Mouse (Mus musculus) gastrocnemius, postnatal 36 days (tissue): ENCODE data around the gene Tnfrsf4. TPM values are rescaled to one million over a fixed set of nuclear protein-coding genes. Genes with fewer than 3 reads are reported as not detected.

Experiments
- DNase-seq, 2 experiments: peaks; one replicate each; pipeline ENCODE4 v3.0.0; 2022
- intact Hi-C: fragments of 180-260 bp; cut with DNase I; formaldehyde crosslinking; loops from one replicate; pipeline ENCODE4 v1.15.1; 2025
- long read RNA-seq, 2 experiments: library from polyadenylated mRNA; stranded (forward); transcript quantifications; one replicate each; pipeline ENCODE4 v2.0.0; 2021
- total RNA-seq, 2 experiments: library from RNA; stranded (reverse); gene quantifications; 2 replicates each; pipeline ENCODE4 v1.2.3; 2021

The Tnfrsf4 gene
- under 1 TPM; 0.59 to 0.94 TPM for total RNA-seq
- long read RNA-seq, experiment 1: 0 reads
- long read RNA-seq, experiment 2, partial matches to known transcripts: 0 of 1 reads
- long read RNA-seq, experiment 2, other reads (novel, unspliced or antisense): 1 of 1 reads

DNA sequence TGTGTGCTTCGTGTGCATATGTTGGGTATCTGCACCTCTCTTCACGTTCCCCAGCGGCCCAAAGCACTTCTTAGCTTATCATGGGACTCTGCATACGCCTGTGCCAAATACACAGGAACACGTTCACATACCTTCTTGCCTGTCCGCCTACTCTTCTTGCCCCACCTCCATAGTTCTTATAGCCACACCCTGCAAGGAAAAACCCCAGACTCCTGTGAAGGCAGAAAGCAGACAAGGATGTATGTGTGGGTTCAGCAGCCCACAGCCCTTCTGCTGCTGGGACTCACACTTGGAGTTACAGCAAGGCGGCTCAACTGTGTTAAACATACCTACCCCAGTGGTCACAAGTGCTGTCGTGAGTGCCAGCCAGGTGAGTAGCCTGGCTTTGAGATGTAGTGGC, at the start of gene Tnfrsf4:
Gene Tnfrsf4 (plus strand): TSS at position 207 of the 400 bp plus-strand sequence.
- intact Hi-C loops: no loop called here
- DNase-seq: no peak

GRCm38 (mm10) chr4:155964396-155964795, 49.2 kb upstream of the Tnfrsf4 start:
- intact Hi-C loops: no loop called here
- DNase-seq: no peak

GRCm38 (mm10) chr4:155969043-155969653, 44.5 kb upstream of the Tnfrsf4 start:
- DNase-seq: no peak
- intact Hi-C loops: no loop called here

DNA sequence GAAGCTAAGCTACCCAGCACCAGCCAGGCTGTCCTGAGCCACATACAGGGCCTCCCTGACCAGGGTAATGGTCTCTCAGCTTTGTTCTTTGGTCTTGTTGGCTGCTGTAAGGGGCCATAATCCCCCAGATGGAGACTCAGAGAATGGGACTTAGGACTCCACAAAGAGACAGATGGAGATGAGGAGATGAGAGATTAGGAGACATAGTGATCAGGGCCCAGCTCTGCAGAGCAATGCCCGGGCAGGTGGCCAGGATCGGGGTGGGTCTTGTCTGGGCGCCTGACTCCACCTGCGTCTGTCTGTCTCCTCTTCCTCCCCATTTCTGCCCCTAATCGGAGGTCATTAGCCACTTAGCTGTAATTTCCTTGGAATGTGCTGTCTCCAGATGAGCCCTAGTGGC, 43.4 kb upstream of the Tnfrsf4 start:
- DNase-seq: no peak
- intact Hi-C loops: loop anchor here (5.0 kb wide), 1 partner anchor 127 kb away; no protein-coding TSS in a partner anchor

DNA sequence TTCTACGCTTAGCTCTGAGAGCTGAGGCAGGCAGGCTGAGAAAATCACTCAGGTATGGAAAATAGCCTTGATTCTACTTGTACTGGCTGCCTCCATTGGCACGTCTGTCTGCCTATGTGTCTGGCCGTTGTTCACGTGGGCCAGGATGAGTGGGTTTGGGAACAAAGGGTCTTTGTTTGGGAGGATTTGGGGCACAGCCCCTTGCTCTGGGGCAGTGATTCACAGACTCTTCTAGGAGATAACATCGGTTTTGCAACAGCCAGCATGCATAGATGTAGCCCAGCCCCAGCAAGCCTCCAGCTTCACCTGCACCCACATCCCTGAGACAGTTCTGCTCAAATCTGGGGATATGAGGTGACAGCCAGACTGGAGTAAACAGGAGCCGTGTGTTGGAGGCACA, 41.0 kb upstream of the Tnfrsf4 start:
- intact Hi-C loops: loop anchor here (5.0 kb wide), 1 partner anchor 125 kb away; no protein-coding TSS in a partner anchor

DNA sequence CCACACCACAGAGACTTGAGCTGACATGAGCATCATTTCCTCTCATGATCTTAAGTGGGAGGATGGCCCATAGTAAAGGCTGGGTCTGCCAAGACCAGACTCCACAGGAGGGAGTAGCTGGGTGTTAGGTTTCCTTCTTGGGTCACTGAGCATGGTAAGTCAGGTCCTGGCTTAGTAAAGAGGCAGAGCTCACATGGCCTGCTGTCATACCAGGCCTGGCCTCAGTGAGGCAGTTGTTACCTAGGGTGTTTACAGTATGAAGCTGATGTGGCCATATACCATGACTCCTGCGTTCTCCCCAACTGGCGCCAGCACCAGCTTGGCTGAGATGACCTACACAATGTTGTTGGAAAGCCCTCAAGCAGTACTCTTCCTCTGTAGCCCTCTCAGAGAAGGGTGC, 40.4 kb upstream of the Tnfrsf4 start:
- intact Hi-C loops: loop anchor here (5.0 kb wide), 1 partner anchor 124 kb away; no protein-coding TSS in a partner anchor
- no peak for DNase-seq

More for the DNA sequence above, 41.0 kb upstream of the Tnfrsf4 start:
- DNase-seq: no peak

DNA sequence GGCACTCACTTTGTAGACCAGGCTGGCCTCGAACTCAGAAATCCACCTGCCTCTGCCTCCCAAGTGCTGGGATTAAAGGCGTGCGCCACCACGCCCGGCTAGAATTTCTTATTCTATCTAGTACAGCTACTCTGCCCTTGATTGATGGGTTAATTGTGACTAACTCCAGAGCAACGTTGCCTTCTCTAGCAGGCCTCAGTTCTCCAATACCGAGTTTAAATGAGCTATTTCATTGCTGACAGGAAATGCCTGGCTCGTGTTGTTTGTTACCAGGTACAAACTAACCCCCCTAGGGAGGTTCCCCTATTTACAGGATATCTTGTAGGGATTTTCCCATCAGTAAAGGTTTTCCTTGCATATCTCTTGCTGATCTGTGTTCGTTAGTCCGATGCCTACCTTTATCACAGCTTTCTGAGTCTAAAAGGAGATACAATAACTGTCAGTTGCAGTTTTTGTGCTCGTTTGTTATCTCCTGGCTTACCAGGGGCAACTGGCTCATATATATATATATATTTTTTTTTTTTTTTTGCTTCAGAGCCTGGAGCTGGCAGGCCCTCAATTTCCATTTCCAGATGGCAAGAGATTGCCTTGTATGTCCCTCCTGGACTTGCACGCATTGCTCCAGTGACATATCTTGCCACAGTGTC, 32.1 kb upstream of the Tnfrsf4 start:
- intact Hi-C loops: no loop called here
- DNase-seq: no peak

GRCm38 (mm10) chr4:155983788-155984187, 29.9 kb upstream of the Tnfrsf4 start:
- intact Hi-C loops: no loop called here
- DNase-seq: no peak

GRCm38 (mm10) chr4:155991211-155991907, 22.3 kb upstream of the Tnfrsf4 start:
- intact Hi-C loops: loop anchor here (5.0 kb wide), 2 partner anchors 34 to 41 kb away; no protein-coding TSS in a partner anchor
- no peak for DNase-seq

GRCm38 (mm10) chr4:155991908-155992230, 21.8 kb upstream of the Tnfrsf4 start:
- no peak for DNase-seq
- intact Hi-C loops: loop anchor here (5.0 kb wide), 2 partner anchors 35 to 40 kb away; no protein-coding TSS in a partner anchor

DNA sequence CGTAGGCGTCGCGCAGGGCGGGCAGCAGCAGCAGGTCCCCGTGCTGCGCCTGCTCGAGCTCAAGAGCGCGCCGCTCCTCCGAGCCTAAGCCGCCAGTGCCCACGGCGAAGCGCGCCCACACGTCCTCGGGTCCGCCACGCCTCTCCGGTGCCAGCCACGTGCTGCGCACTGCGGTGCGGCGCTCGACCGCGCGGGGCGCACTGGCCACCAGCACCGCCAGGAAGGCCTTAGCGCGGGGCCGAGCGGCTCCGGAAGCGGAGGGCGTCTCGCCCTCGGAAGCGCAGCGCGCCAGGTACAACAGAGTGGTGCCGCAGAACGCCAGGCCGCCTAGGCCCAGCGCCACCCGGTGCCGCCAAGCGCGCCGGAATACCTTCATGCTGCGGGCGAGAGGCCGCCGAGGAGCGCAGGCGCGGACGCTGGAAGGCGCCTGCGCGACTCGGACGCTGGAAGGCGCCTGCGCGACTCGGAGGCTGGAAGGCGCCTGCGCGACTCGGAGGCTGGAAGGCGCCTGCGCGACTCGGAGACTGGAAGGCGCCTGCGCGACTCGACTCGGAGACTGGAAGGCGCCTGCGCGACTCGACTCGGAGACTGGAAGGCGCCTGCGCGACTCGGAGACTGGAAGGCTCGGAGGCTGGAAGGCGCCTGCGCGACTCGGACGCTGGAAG, 21.3 kb upstream of the Tnfrsf4 start, which contains the start of the genes B3galt6 and Sdf4:
Gene B3galt6 (minus strand): TSS at position 409 of the 665 bp plus-strand sequence.
Gene Sdf4 (plus strand): TSS at position 632 of the 665 bp plus-strand sequence.
- intact Hi-C loops: loop anchor here (5.0 kb wide), 2 partner anchors 35 to 40 kb away; no protein-coding TSS in a partner anchor
- DNase-seq: peak; percentile 87 to 88

- DNase-seq: peak in 1 of 2 experiments; percentile 99
- intact Hi-C loops: loop anchor here (5.0 kb wide), 2 partner anchors 36 to 39 kb away; no protein-coding TSS in a partner anchor
Measured at GRCm38 (mm10) chr4:155992906-155993547, 20.6 kb upstream of the Tnfrsf4 start.

- intact Hi-C loops: loop anchor here (5.0 kb wide), 2 partner anchors 36 to 39 kb away; no protein-coding TSS in a partner anchor
- no peak for DNase-seq
Measured at GRCm38 (mm10) chr4:155993606-155994005, 20.0 kb upstream of the Tnfrsf4 start.

- intact Hi-C loops: no loop called here
- no peak for DNase-seq
Measured at GRCm38 (mm10) chr4:156004109-156004508, 9.5 kb upstream of the Tnfrsf4 start.

DNA sequence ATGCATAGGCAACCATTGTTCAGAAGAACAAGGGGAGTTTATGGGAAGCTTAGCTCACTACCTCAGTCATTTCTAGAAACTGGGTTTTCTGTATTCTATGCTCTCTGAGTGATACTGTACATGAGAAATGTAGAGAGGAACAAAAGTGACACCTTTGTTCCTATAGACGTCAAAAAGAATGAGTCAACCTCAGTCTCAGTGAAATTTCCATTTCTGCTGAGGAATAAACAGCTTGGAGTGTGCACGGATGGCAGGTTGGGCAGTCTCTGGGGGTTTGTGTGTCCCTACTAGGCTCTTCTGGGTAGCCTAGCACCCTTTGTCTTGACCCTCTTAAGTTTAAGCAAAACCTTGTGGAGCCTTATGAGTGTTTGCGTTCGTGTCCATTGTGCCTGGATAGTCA, 5.3 kb upstream of the Tnfrsf4 start:
- intact Hi-C loops: no loop called here
- DNase-seq: no peak

DNA sequence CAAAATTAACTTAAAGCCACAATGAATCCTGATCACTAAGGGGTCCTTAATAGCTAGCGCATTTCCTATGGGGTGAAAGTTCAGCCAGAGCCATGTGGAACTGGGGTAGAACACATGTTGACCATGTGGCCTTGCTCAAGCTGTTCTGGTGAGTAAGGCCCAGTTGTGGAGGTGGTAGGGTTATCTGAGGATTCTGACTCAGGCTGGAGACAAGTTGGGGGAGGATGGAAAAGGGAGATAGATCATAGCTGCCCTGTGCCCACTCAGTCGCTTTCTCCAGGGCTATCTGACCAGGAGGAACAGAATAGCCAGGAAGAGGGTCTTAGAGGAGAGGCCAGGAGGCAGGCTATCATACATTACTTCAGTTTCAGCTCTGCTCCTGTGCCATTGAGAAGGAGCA, 793 bp downstream of the Tnfrsf4 start:
- no peak for DNase-seq
- intact Hi-C loops: no loop called here

DNA sequence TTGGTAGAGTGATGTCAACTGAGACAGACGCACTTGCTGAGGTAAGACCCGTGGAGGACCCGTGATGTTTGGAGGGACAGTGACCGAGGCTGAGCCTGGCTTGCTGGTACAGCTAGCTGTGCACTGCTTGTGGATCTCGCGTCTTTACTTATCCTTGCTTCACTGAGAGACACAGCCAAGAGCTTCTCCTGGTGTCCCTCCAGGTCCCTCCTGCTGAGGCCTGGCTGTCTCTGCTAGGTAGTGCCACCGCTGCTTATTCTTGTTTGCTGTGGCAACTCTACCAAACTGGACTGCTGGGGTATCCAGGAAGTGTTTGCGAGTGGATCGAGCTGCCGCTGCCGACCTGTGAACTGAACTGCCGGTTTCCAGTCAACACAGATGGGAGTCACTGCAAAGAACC, 6.1 kb downstream of the Tnfrsf4 start:
- DNase-seq: no peak
- intact Hi-C loops: no loop called here

DNA sequence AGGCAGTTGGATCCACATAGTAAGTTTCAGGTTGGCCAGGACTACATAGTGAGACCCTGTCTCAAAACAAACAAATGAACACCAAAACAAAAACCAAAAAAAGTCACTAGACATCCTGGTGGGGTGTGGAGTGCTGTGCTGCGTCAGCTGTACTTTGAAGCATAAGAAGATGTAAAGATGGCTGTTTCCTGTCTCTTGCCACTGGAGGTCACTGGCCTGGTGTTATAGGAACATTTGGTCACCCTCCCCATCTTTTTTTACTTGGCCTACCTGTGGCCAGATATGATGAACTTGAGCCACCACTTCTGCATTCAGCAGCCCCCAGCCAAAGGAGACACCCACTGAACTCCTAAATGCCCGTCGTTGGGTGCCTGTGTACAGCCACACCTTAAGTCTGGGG, 7.7 kb downstream of the Tnfrsf4 start:
- no peak for DNase-seq
- intact Hi-C loops: no loop called here

- intact Hi-C loops: no loop called here
- no peak for DNase-seq
Measured at GRCm38 (mm10) chr4:156021942-156022419, 8.3 kb downstream of the Tnfrsf4 start.

DNA sequence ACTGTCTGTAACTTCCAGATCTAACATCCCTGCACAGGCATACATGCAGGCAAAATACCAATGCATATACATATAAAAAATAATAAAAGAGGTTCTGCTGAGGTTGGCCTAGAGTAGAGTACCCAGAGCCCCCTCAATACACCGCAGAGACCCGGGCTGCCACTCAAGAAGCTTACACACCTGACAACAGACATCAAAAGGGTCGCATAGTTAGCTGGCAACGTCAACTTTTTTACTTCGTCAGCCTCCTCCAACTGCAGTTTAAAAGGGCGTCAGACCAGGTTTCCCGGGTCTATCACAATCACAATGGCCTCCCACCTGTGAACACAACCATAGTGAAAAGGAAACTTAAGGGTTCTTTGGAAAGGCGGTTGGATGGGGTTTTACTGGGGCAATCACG, 9.9 kb downstream of the Tnfrsf4 start:
- no peak for DNase-seq
- intact Hi-C loops: no loop called here
